Mouse (Mus musculus) heart, postnatal 0 days (tissue): ENCODE measurements around the gene Slc16a10.

Experiments used
- CTCF ChIP-seq: IDR thresholded peaks from 2 replicates; pipeline ENCODE4 v1.5.1; 2016; ENCODE audit warnings: antibody characterized with exemption, control low read depth, low read depth
- EP300 ChIP-seq: IDR thresholded peaks from 2 replicates; pipeline ENCODE4 v1.6.1; 2016; ENCODE audit warnings: antibody characterized with exemption, low read depth

DNA sequence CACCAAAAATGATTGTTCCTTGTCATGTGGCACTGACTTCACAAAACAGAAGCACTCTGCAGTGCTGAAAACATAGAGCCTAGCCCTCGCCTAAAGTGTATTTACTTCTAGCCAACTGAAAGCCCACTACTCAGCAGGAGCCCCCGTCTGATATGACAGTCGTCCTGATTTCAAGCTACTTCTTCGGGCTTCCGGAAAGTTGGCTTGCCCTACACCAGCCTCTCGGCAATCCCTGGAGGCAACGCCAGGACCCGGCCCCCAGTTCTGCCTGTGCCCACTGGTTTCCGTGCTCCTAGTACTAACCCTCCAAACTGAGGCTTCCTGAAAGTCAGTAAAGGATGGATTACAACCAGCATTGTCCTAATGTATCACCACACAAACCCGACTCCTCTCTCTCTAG is 29.8 kb downstream of the Slc16a10 start:
- TF ChIP-seq CTCF (no peak), EP300 (no peak)
